Mouse (Mus musculus): ENCODE measurements at regions not wholly inside any gene's neighbourhood (a gene's known extent, or its start where the extent isn't known, plus 50 kb on each side); places are given as distances from the start of the nearest gene placed in this dataset.
"Not testable (repeated sequence)": the region's sequence is repeated elsewhere in the genome, so short reads cannot be mapped to it uniquely, and the experiment has no call there.

GRCm38 (mm10) chr2:166301161-166301560, 145.7 kb upstream of the Sulf2 start:
- Histone ChIP-seq H3K27ac (ENCODE audit: control insufficient read depth, insufficient read depth, low read length) (no peak overlapping the region), H3K4me3 (ENCODE audit: control insufficient read depth, insufficient read depth, low read length) (no peak overlapping the region), H3K36me3 (ENCODE audit: control insufficient read depth, insufficient read depth, low read length) (no peaks in the 10 kb centered on the region), H3K4me1 (replicated peaks; ENCODE audit: control insufficient read depth, insufficient read depth, low read length) (no peaks in the 10 kb centered on the region), H3K27me3 (ENCODE audit: control insufficient read depth, insufficient read depth, low read length) (no peaks in the 10 kb centered on the region)
- TF ChIP-seq POLR2A (IDR thresholded peaks at IDR 0.05; ENCODE audit: control insufficient read depth, extremely low read depth, insufficient read depth, low read length, poor library complexity) (no peak), CTCF (IDR thresholded peaks at IDR 0.05; ENCODE audit: borderline replicate concordance, control insufficient read depth, extremely low read depth, insufficient read depth, low read length, poor library complexity) (no peak)
- 87% methylated on average over 9 of the region's 9 CpGs for WGBS
- no peak for DNase-seq

DNA sequence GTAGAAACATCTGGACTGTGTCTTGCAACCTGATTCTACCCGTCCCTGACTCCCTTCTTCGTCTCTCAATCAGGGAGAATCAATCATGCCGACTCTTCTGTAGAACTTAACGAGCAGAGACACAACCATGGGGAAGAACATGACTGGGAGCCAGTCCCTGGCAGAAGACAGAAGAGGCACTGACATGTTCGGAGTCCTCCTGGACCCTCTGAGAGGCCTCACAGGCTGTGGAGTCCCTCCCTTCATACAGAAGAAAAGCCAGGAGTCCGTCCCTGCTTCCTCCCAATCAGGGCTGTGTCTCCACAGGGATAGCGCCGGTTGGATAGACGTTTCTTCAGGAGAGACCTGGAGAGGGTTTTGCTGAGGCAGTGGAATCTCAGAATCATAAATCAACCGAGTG, 139.2 kb upstream of the Sulf2 start:
- WGBS: 81% methylated on average over 10 of the region's 10 CpGs
- Histone ChIP-seq H3K27ac (ENCODE audit: control insufficient read depth, insufficient read depth, low read length) (no peak overlapping the region), H3K4me3 (ENCODE audit: control insufficient read depth, insufficient read depth, low read length) (no peak overlapping the region), H3K27me3 (ENCODE audit: control insufficient read depth, insufficient read depth, low read length) (no peaks in the 10 kb centered on the region), H3K4me1 (replicated peaks; ENCODE audit: control insufficient read depth, insufficient read depth, low read length) (0 out of 2 replicates have a peak, but pooled peaks cover 3% of the 10 kb centered on the region), H3K36me3 (ENCODE audit: control insufficient read depth, insufficient read depth, low read length) (no peaks in the 10 kb centered on the region)
- DNase-seq: no peak
- no peak for TF ChIP-seq CTCF (IDR thresholded peaks at IDR 0.05; ENCODE audit: borderline replicate concordance, control insufficient read depth, extremely low read depth, insufficient read depth, low read length, poor library complexity)

- TF ChIP-seq POLR2A (IDR thresholded peaks at IDR 0.05; ENCODE audit: control insufficient read depth, extremely low read depth, insufficient read depth, low read length, poor library complexity): no peak
- TF ChIP-seq CTCF (IDR thresholded peaks at IDR 0.05; ENCODE audit: borderline replicate concordance, control insufficient read depth, extremely low read depth, insufficient read depth, low read length, poor library complexity): no peak
- Histone ChIP-seq H3K4me1 (replicated peaks; ENCODE audit: control insufficient read depth, insufficient read depth, low read length) (0 out of 2 replicates have a peak, but pooled peaks cover 3% of the 10 kb centered on the region), H3K27me3 (ENCODE audit: control insufficient read depth, insufficient read depth, low read length) (no peaks in the 10 kb centered on the region), H3K4me3 (ENCODE audit: control insufficient read depth, insufficient read depth, low read length) (no peak overlapping the region), H3K36me3 (ENCODE audit: control insufficient read depth, insufficient read depth, low read length) (no peaks in the 10 kb centered on the region), H3K27ac (ENCODE audit: control insufficient read depth, insufficient read depth, low read length) (no peak overlapping the region)
- 74% methylated on average over 6 of the region's 6 CpGs for WGBS
- DNase-seq: no peak
These were observed 137.5 kb upstream of the Sulf2 start for GRCm38 (mm10) chr2:166292987-166293386.

- Histone ChIP-seq H3K27me3 (ENCODE audit: control insufficient read depth, insufficient read depth, low read length) (no peaks in the 10 kb centered on the region), H3K4me1 (replicated peaks; ENCODE audit: control insufficient read depth, insufficient read depth, low read length) (0 out of 2 replicates have a peak, but pooled peaks cover 3% of the 10 kb centered on the region), H3K4me3 (ENCODE audit: control insufficient read depth, insufficient read depth, low read length) (no peak overlapping the region), H3K27ac (ENCODE audit: control insufficient read depth, insufficient read depth, low read length) (no peak overlapping the region), H3K36me3 (ENCODE audit: control insufficient read depth, insufficient read depth, low read length) (no peaks in the 10 kb centered on the region)
- TF ChIP-seq POLR2A (IDR thresholded peaks at IDR 0.05; ENCODE audit: control insufficient read depth, extremely low read depth, insufficient read depth, low read length, poor library complexity) (no peak), CTCF (IDR thresholded peaks at IDR 0.05; ENCODE audit: borderline replicate concordance, control insufficient read depth, extremely low read depth, insufficient read depth, low read length, poor library complexity) (no peak)
- no peak for DNase-seq
- WGBS: 67% methylated on average over 6 of the region's 6 CpGs
These were observed 135.8 kb upstream of the Sulf2 start for GRCm38 (mm10) chr2:166291266-166291665.

- no peak for TF ChIP-seq CTCF (IDR thresholded peaks at IDR 0.05; ENCODE audit: borderline replicate concordance, control insufficient read depth, extremely low read depth, insufficient read depth, low read length, poor library complexity)
- WGBS: 83% methylated on average over 9 of the region's 9 CpGs
- Histone ChIP-seq H3K27ac (ENCODE audit: control insufficient read depth, insufficient read depth, low read length) (no peak overlapping the region), H3K4me3 (ENCODE audit: control insufficient read depth, insufficient read depth, low read length) (no peak overlapping the region), H3K27me3 (ENCODE audit: control insufficient read depth, insufficient read depth, low read length) (no peaks in the 10 kb centered on the region), H3K36me3 (ENCODE audit: control insufficient read depth, insufficient read depth, low read length) (no peaks in the 10 kb centered on the region), H3K4me1 (replicated peaks; ENCODE audit: control insufficient read depth, insufficient read depth, low read length) (0 out of 2 replicates have a peak, but pooled peaks cover 2% of the 10 kb centered on the region)
- no peak for DNase-seq
These were observed 135.4 kb upstream of the Sulf2 start for GRCm38 (mm10) chr2:166290826-166291225.

DNA sequence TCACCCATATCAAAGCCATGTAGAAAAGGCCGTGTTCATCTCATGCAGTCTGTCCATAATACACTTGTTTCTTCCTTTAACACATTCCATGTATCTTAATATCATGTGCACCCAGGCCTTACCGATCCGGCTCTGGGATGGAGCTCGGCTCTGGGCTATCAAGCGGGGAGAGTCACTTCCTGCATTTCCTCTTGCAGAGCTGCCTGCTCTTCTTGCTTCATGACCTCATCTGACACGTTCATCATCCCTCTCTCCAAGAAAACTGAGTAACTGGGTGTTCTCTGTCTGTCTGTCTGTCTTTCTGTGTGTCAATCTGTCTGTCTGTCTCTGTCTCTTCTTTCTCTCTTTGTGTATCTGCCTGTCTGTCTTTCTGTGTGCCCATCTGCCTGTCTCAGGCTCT, 133.7 kb upstream of the Sulf2 start:
- DNase-seq: no peak
- TF ChIP-seq CTCF (IDR thresholded peaks at IDR 0.05; ENCODE audit: borderline replicate concordance, control insufficient read depth, extremely low read depth, insufficient read depth, low read length, poor library complexity) (no peak), POLR2A (IDR thresholded peaks at IDR 0.05; ENCODE audit: control insufficient read depth, extremely low read depth, insufficient read depth, low read length, poor library complexity) (no peak)
- no peaks in the 10 kb centered on the region for H3K4me1 ChIP-seq (replicated peaks; ENCODE audit: control insufficient read depth, insufficient read depth, low read length)
- H3K27me3 ChIP-seq (ENCODE audit: control insufficient read depth, insufficient read depth, low read length): no peaks in the 10 kb centered on the region
- WGBS: 52% methylated on average over 6 of the region's 6 CpGs
- H3K27ac ChIP-seq (ENCODE audit: control insufficient read depth, insufficient read depth, low read length): no peak overlapping the region
- H3K36me3 ChIP-seq (ENCODE audit: control insufficient read depth, insufficient read depth, low read length): no peaks in the 10 kb centered on the region
- no peak overlapping the region for H3K4me3 ChIP-seq (ENCODE audit: control insufficient read depth, insufficient read depth, low read length)

GRCm38 (mm10) chr2:166281137-166281536, 125.7 kb upstream of the Sulf2 start:
- not testable (repeated sequence) for DNase-seq; H3K36me3 ChIP-seq (ENCODE audit: control insufficient read depth, insufficient read depth, low read length); H3K4me1 ChIP-seq (replicated peaks; ENCODE audit: control insufficient read depth, insufficient read depth, low read length); H3K27ac ChIP-seq (ENCODE audit: control insufficient read depth, insufficient read depth, low read length); H3K4me3 ChIP-seq (ENCODE audit: control insufficient read depth, insufficient read depth, low read length); H3K27me3 ChIP-seq (ENCODE audit: control insufficient read depth, insufficient read depth, low read length)
- no CpG with 5 or more reads among the region's 5 CpGs for WGBS

All from thymus, adult 2 months (tissue).